Mouse (Mus musculus): Measurements from ENCODE around the gene Man2b1. TPM values are rescaled to one million over a fixed set of nuclear protein-coding genes. Genes with fewer than 3 reads are reported as not detected.
"Not testable (repeated sequence)": the region's sequence is repeated elsewhere in the genome, so short reads cannot be mapped to it uniquely, and the experiment has no call there.

The Man2b1 gene
- polyA plus RNA-seq, 1 experiment, result 133 TPM

GRCm38 (mm10) chr8:85120251-85120650 lies 37.2 kb downstream of the Man2b1 start:
- not testable (repeated sequence) for DNase-seq (ENCODE audit: low read depth)

GRCm38 (mm10) chr8:85122995-85123394 lies 39.9 kb downstream of the Man2b1 start, which contains the start of gene Zfp791:
Gene Zfp791, minus strand, starts transcription at chr8:85123095.
- no peak for DNase-seq (ENCODE audit: low read depth)

- no peak for DNase-seq (ENCODE audit: low read depth)
Observed at GRCm38 (mm10) chr8:85123691-85124090, 40.6 kb downstream of the Man2b1 start.

- no peak for DNase-seq (ENCODE audit: low read depth)
Observed at GRCm38 (mm10) chr8:85132335-85132734, 49.3 kb downstream of the Man2b1 start.

GRCm38 (mm10) chr8:85135690-85136089 lies 52.6 kb downstream of the Man2b1 start:
- not testable (repeated sequence) for DNase-seq (ENCODE audit: low read depth)

GRCm38 (mm10) chr8:85142516-85142915 lies 59.4 kb downstream of the Man2b1 start:
- DNase-seq (ENCODE audit: low read depth), result no peak

Other genes with a start within 250 kb of the Man2b1 start
- 75.1 and 88.9 TPM in 2 replicates for gene Rad23a, start 242.6 kb upstream of the Man2b1 start, polyA plus RNA-seq (2012; rRNA removed)
- 563 and 854 TPM in 2 replicates for gene Calr, start 236.3 kb upstream of the Man2b1 start, polyA plus RNA-seq (2012; rRNA removed)
- gene Farsa, start 226.3 kb upstream of the Man2b1 start, polyA plus RNA-seq (2012; rRNA removed), result 44.7 and 52.1 TPM in 2 replicates
- 3.3 and 3.7 TPM in 2 replicates for gene Syce2, start 211.2 kb upstream of the Man2b1 start, polyA plus RNA-seq (2012; rRNA removed)
- 102 and 104 TPM in 2 replicates for gene Gcdh, start 189.3 kb upstream of the Man2b1 start, polyA plus RNA-seq (2012; rRNA removed)
- 0.67 and 0.69 TPM in 2 replicates for gene Klf1, start 181.3 kb upstream of the Man2b1 start, polyA plus RNA-seq (2012; rRNA removed)
- gene Dnase2a, start 174.7 kb upstream of the Man2b1 start, polyA plus RNA-seq (2012; rRNA removed), result 29.5 and 30.8 TPM in 2 replicates
- gene Mast1, start 145.9 kb upstream of the Man2b1 start, polyA plus RNA-seq (2012; rRNA removed), result 0.56 and 0.66 TPM in 2 replicates
- not detected in 2 replicates for gene Rtbdn, start 136.3 kb upstream of the Man2b1 start, polyA plus RNA-seq (2012; rRNA removed)
- gene Gm49661, start 113.8 kb upstream of the Man2b1 start, polyA plus RNA-seq (2012; rRNA removed), result 3.3 and 6.8 TPM in 2 replicates
- gene Prdx2, start 113.7 kb upstream of the Man2b1 start, polyA plus RNA-seq (2012; rRNA removed), result 191 and 202 TPM in 2 replicates
- 44.0 and 58.8 TPM in 2 replicates for gene Rnaseh2a, start 113.5 kb upstream of the Man2b1 start, polyA plus RNA-seq (2012; rRNA removed)
- gene Junb, start 104.6 kb upstream of the Man2b1 start, polyA plus RNA-seq (2012; rRNA removed), result 37.2 and 42.8 TPM in 2 replicates
- 16.5 and 24.7 TPM in 2 replicates for gene Hook2, start 92.7 kb upstream of the Man2b1 start, polyA plus RNA-seq (2012; rRNA removed)
- gene Best2, start 68.7 kb upstream of the Man2b1 start, polyA plus RNA-seq (2012; rRNA removed), result not detected in 2 replicates
- 154 and 168 TPM in 2 replicates for gene Asna1, start 58.0 kb upstream of the Man2b1 start, polyA plus RNA-seq (2012; rRNA removed)
- 64.2 and 100 TPM in 2 replicates for gene Trir, start 56.4 kb upstream of the Man2b1 start, polyA plus RNA-seq (2012; rRNA removed)
- gene Tnpo2, start 46.4 kb upstream of the Man2b1 start, polyA plus RNA-seq (2012; rRNA removed), result 84.8 and 89.2 TPM in 2 replicates
- gene Fbxw9, start 23.2 kb upstream of the Man2b1 start, polyA plus RNA-seq (2012; rRNA removed), result 56.8 and 59.4 TPM in 2 replicates
- gene Gm5741, start 15.3 kb upstream of the Man2b1 start, polyA plus RNA-seq (2012; rRNA removed), result 1.5 and 1.9 TPM in 2 replicates
- gene Dhps, start 11.5 kb upstream of the Man2b1 start, polyA plus RNA-seq (2012; rRNA removed), result 44.5 and 48.3 TPM in 2 replicates
- gene Wdr83os, start 2.5 kb upstream of the Man2b1 start, polyA plus RNA-seq (2012; rRNA removed), result 170 and 198 TPM in 2 replicates
- gene Wdr83, start 2.0 kb upstream of the Man2b1 start, polyA plus RNA-seq (2012; rRNA removed), result 33.8 and 35.7 TPM in 2 replicates
- gene Zfp791, start 39.8 kb downstream of the Man2b1 start, polyA plus RNA-seq (2012; rRNA removed), result 2.5 and 2.7 TPM in 2 replicates
- not detected in 2 replicates for gene Cks1brt, start 68.7 kb downstream of the Man2b1 start, polyA plus RNA-seq (2012; rRNA removed)
- not detected in 2 replicates for gene Olfr371, start 142.7 kb downstream of the Man2b1 start, polyA plus RNA-seq (2012; rRNA removed)
- gene Orc6, start 216.4 kb downstream of the Man2b1 start, polyA plus RNA-seq (2012; rRNA removed), result 13.8 and 15.0 TPM in 2 replicates
- gene Vps35, start 216.5 kb downstream of the Man2b1 start, polyA plus RNA-seq (2012; rRNA removed), result 30.7 and 33.1 TPM in 2 replicates